Mouse (Mus musculus) MEL (cell line): ENCODE measurements at regions not wholly inside any gene's neighbourhood (a gene's known extent, or its start where the extent isn't known, plus 50 kb on each side); places are given as distances from the start of the nearest gene placed in this dataset.
A peak's percentile ranks its signal among the peaks of the same experiment; 100 is the strongest.

Experiments
- DNase-seq: peaks from one replicate; pipeline ENCODE4 v3.0.0; 2011; ENCODE audit warnings: low read depth, low spot score
- H3K27ac ChIP-seq: 2 replicates; pipeline ENCODE4 v1.5.1; 2012; ENCODE audit warnings: low read depth, mild to moderate bottlenecking, control low read depth, low read length, moderate library complexity; ENCODE audit not compliant: control insufficient read depth
- H3K27me3 ChIP-seq, 2 experiments: fragments of 150-350 bp in 1 of 2; sonication (generic) in 1 of 2; 2 replicates each; pipeline ENCODE4 v1.6.1; 2012; ENCODE audit warnings: low read length in 2 of 2, mild to moderate bottlenecking in 2 of 2, improper control_type of control experiment in 1 of 2, moderate library complexity in 1 of 2; ENCODE audit not compliant: insufficient read depth in 2 of 2, control insufficient read depth in 1 of 2
- H3K36me3 ChIP-seq, 2 experiments: 2 replicates each; pipeline ENCODE4 v1.6.1; 2012 to 2014; ENCODE audit warnings: low read length in 2 of 2, improper control_type of control experiment in 1 of 2, inconsistent platforms in 1 of 2, mild to moderate bottlenecking in 1 of 2; ENCODE audit not compliant: insufficient read depth in 2 of 2, control insufficient read depth in 1 of 2
- H3K4me1 ChIP-seq, 2 experiments: fragments of 150-350 bp in 1 of 2; sonication (generic) in 1 of 2; 2 replicates each; pipeline ENCODE4 v1.6.1; 2012; ENCODE audit warnings: low read length in 2 of 2, improper control_type of control experiment in 1 of 2, mild to moderate bottlenecking in 1 of 2; ENCODE audit not compliant: insufficient read depth in 2 of 2, control insufficient read depth in 1 of 2
- H3K4me3 ChIP-seq, 2 experiments: fragments of 150-350 bp in 1 of 2; sonication (generic) in 1 of 2; 2 replicates each; pipeline ENCODE4 v1.5.1; 2012; ENCODE audit warnings: low read depth in 2 of 2, low read length in 2 of 2, mild to moderate bottlenecking in 2 of 2, moderate library complexity in 2 of 2, control low read depth in 1 of 2, improper control_type of control experiment in 1 of 2; ENCODE audit not compliant: control insufficient read depth in 1 of 2, insufficient read depth in 1 of 2
- H3K79me2 ChIP-seq: 2 replicates; pipeline ENCODE4 v1.6.1; 2012; ENCODE audit warnings: mild to moderate bottlenecking, low read length, moderate library complexity; ENCODE audit not compliant: control insufficient read depth, poor library complexity, insufficient read depth
- H3K9ac ChIP-seq: 2 replicates; pipeline ENCODE4 v1.6.1; 2012; ENCODE audit warnings: low read depth, mild to moderate bottlenecking, control low read depth, low read length, moderate library complexity; ENCODE audit not compliant: control insufficient read depth, poor library complexity, severe bottlenecking
- H3K9me3 ChIP-seq: fragments of 150-350 bp; sonication (generic); replicated peaks from 2 replicates; pipeline ENCODE4 v1.6.1; 2012; ENCODE audit warnings: mild to moderate bottlenecking, low read length, improper control_type of control experiment, moderate library complexity; ENCODE audit not compliant: insufficient read depth
- BHLHE40 ChIP-seq: IDR thresholded peaks from 2 replicates; pipeline ENCODE4 v1.6.1; 2012; ENCODE audit warnings: low read depth, mild to moderate bottlenecking, inconsistent platforms, low read length, improper control_type of control experiment, borderline replicate concordance
- CHD1 ChIP-seq: IDR thresholded peaks from 2 replicates; pipeline ENCODE4 v1.6.1; 2012; ENCODE audit warnings: low read depth, mild to moderate bottlenecking, inconsistent platforms, low read length, improper control_type of control experiment
- E2F4 ChIP-seq: IDR thresholded peaks from 2 replicates; pipeline ENCODE4 v1.6.1; 2011; ENCODE audit warnings: low read depth, low read length, improper control_type of control experiment, borderline replicate concordance
- EP300 ChIP-seq, 2 experiments: IDR thresholded peaks; 2 replicates each; pipeline ENCODE4 v1.6.1; 2011; ENCODE audit warnings: improper control_type of control experiment in 2 of 2, low read length in 2 of 2, low read depth in 1 of 2, mild to moderate bottlenecking in 1 of 2
- ETS1 ChIP-seq: IDR thresholded peaks from 2 replicates; pipeline ENCODE4 v1.6.1; 2012; ENCODE audit warnings: low read depth, mild to moderate bottlenecking, inconsistent platforms, low read length, improper control_type of control experiment, moderate library complexity
- GABPA ChIP-seq: IDR thresholded peaks from 2 replicates; pipeline ENCODE4 v1.6.1; 2012; ENCODE audit warnings: low read depth, mild to moderate bottlenecking, inconsistent platforms, low read length, improper control_type of control experiment, moderate library complexity
- GATA1 ChIP-seq: IDR thresholded peaks from 2 replicates; pipeline ENCODE4 v1.6.1; 2011; ENCODE audit warnings: low read depth, low read length, improper control_type of control experiment
- JUND ChIP-seq: IDR thresholded peaks from 2 replicates; pipeline ENCODE4 v1.6.1; 2011; ENCODE audit warnings: low read depth, mild to moderate bottlenecking, improper control_type of control experiment, low read length
- KAT2A ChIP-seq: conservative IDR thresholded peaks from 2 replicates; pipeline ENCODE4 v1.6.1; 2012; ENCODE audit warnings: low read depth, low read length, improper control_type of control experiment, inconsistent platforms
- MAX ChIP-seq: IDR thresholded peaks from 2 replicates; pipeline ENCODE4 v1.6.1; 2011; ENCODE audit warnings: low read length, improper control_type of control experiment
- MAZ ChIP-seq: IDR thresholded peaks from 2 replicates; pipeline ENCODE4 v1.6.1; 2012; ENCODE audit warnings: low read depth, mild to moderate bottlenecking, inconsistent platforms, low read length, improper control_type of control experiment
- MEF2A ChIP-seq: IDR thresholded peaks from 2 replicates; pipeline ENCODE4 v1.6.1; 2014; ENCODE audit warnings: low read depth, mild to moderate bottlenecking, inconsistent platforms, low read length, improper control_type of control experiment; ENCODE audit not compliant: poor library complexity, insufficient replicate concordance, severe bottlenecking; ENCODE audit errors: extremely low read depth
- MXI1 ChIP-seq: IDR thresholded peaks from 2 replicates; pipeline ENCODE4 v1.6.1; 2011; ENCODE audit warnings: mild to moderate bottlenecking, low read depth, low read length, improper control_type of control experiment
- NELFE ChIP-seq: IDR thresholded peaks from 2 replicates; pipeline ENCODE4 v1.6.1; 2011; ENCODE audit warnings: low read depth, low read length, improper control_type of control experiment
- NRF1 ChIP-seq: IDR thresholded peaks from 2 replicates; pipeline ENCODE4 v1.6.1; 2014; ENCODE audit warnings: low read depth, mild to moderate bottlenecking, inconsistent platforms, low read length, improper control_type of control experiment, moderate library complexity; ENCODE audit not compliant: poor library complexity, insufficient read depth, severe bottlenecking
- POLR2AphosphoS5 ChIP-seq: IDR thresholded peaks from 2 replicates; pipeline ENCODE4 v1.6.1; 2012; ENCODE audit warnings: low read depth, borderline replicate concordance, mild to moderate bottlenecking, inconsistent platforms, low read length, moderate library complexity, mixed read lengths
- RCOR1 ChIP-seq: IDR thresholded peaks from 2 replicates; pipeline ENCODE4 v1.6.1; 2012; ENCODE audit warnings: low read depth, mild to moderate bottlenecking, inconsistent platforms, low read length, improper control_type of control experiment
- SIN3A ChIP-seq: IDR thresholded peaks from 2 replicates; pipeline ENCODE4 v1.6.1; 2012; ENCODE audit warnings: low read length, improper control_type of control experiment, inconsistent platforms
- TAL1 ChIP-seq: IDR thresholded peaks from 2 replicates; pipeline ENCODE4 v1.6.1; 2012; ENCODE audit warnings: mild to moderate bottlenecking, inconsistent platforms, low read length, moderate library complexity, mixed read lengths
- TCF12 ChIP-seq: IDR thresholded peaks from 2 replicates; pipeline ENCODE4 v1.6.1; 2014; ENCODE audit warnings: low read depth, mild to moderate bottlenecking, inconsistent platforms, low read length, improper control_type of control experiment, moderate library complexity
- UBTF ChIP-seq: IDR thresholded peaks from 2 replicates; pipeline ENCODE4 v1.6.1; 2012; ENCODE audit warnings: low read depth, mild to moderate bottlenecking, inconsistent platforms, low read length, improper control_type of control experiment, moderate library complexity, borderline replicate concordance; ENCODE audit not compliant: insufficient read depth
- USF1 ChIP-seq: IDR thresholded peaks from 2 replicates; pipeline ENCODE4 v1.6.1; 2014; ENCODE audit warnings: low read depth, mild to moderate bottlenecking, inconsistent platforms, low read length, improper control_type of control experiment, moderate library complexity
- ZNF384 ChIP-seq: IDR thresholded peaks from 2 replicates; pipeline ENCODE4 v1.6.1; 2012; ENCODE audit warnings: low read depth, mild to moderate bottlenecking, inconsistent platforms, low read length, improper control_type of control experiment

DNA sequence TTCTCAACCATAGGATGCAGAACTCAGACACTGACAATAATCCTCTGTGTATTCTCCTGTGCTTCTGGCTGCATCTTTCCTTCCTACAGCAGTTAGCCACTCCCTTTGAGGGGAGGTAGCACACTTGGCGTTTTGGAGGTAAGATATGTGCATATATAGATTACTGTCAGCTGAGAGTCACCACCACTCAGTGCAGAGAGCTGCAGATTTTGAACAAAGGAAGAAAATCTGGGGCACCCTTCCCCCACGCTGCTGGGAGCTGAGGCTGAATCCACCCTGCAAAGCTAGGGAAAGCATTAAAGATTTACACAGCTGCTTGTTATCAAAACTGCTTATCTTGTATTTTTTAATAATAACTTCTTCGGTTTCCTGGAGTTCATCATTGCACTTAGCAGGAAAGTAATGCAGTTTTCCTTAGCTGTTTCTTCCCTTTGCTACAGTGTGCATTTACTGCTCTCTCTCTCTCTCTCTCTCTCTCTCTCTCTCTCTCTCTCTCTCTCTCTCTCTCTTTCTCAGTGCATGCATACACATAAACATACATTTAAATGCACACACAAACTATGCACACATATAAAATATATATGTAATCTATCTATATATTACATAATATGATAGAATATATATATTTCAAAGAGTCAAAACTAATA is 1301.4 kb upstream of the Tyrp1 start:
- Histone ChIP-seq H3K9me3 (no peaks in the 10 kb centered on the region), H3K79me2 (no peaks in the 10 kb centered on the region), H3K9ac (no peak overlapping the region), H3K36me3 (no peaks in the 10 kb centered on the region), H3K4me3 (no peak overlapping the region), H3K27ac (no peak overlapping the region), H3K4me1 (no peaks in the 10 kb centered on the region), H3K27me3 (no peaks in the 10 kb centered on the region)
- DNase-seq: no peak
- TF ChIP-seq TAL1 (no peak), E2F4 (no peak), USF1 (no peak), GATA1 (no peak), ETS1 (no peak), CHD1 (no peak), NELFE (no peak), JUND (no peak), ZNF384 (no peak), SIN3A (no peak), MEF2A (no peak), BHLHE40 (no peak), EP300 (IDR thresholded peaks at IDR 0.05; ENCODE audit: low read depth in 1 of 2, low read length in 2 of 2) (no peak), NRF1 (no peak), RCOR1 (no peak), UBTF (no peak), TCF12 (no peak), MAZ (no peak), MXI1 (no peak), MAX (no peak)

GRCm38 (mm10) chr4:79545461-79545860 is 1288.5 kb upstream of the Tyrp1 start:
- no peak overlapping the region for H3K9ac ChIP-seq
- no peaks in the 10 kb centered on the region for H3K79me2 ChIP-seq
- H3K36me3 ChIP-seq: no peaks in the 10 kb centered on the region
- H3K27ac ChIP-seq: no peak overlapping the region
- no peaks in the 10 kb centered on the region for H3K9me3 ChIP-seq
- no peaks in the 10 kb centered on the region for H3K4me1 ChIP-seq
- H3K27me3 ChIP-seq: no peaks in the 10 kb centered on the region
- DNase-seq: peak; percentile 6
- TF ChIP-seq ZNF384 (no peak), KAT2A (no peak), ETS1 (no peak), GABPA (no peak), MEF2A (no peak), RCOR1 (peak; percentile 56; the same call in 1 of the 2 replicates), POLR2AphosphoS5 (no peak), NELFE (no peak), BHLHE40 (peak; percentile 22; the same call in 1 of the 2 replicates)
- no peak overlapping the region for H3K4me3 ChIP-seq
